ENCODE assay signal across 9 mouse cellular contexts in genomic region chr6:140856468-140857117, GRCm38 (mm10).
DNase-seq lines count a peak whose midpoint lies in the region; ATAC-seq and TF ChIP-seq lines count a peak whose summit lies in the region.
"Had no signal": no experiment of that assay in that cellular context is flagged by ENCODE, and none has a peak within 500 bp of the region (broad histone marks: within the 10 kb centered on the region; RNA-seq: fewer than 3 reads in every experiment).

No protein-coding gene starts in this region.

- intact Hi-C loops in gastrocnemius, postnatal 36 days (cut with DNase I) = loop anchor here (10.0 kb wide), 2 partner anchors 92 to 142 kb away; no protein-coding TSS in a partner anchor

- H3K27ac ChIP-seq in layer of hippocampus, adult 2 months = no peak overlapping the region
- peak overlapping the region; percentile 48; the same call in 1 of the 2 replicates for H3K27ac ChIP-seq in hindbrain, postnatal 0 days
- H3K27ac ChIP-seq in midbrain, postnatal 0 days (ENCODE audit: low read depth, low read length) = no peak overlapping the region
- H3K27ac ChIP-seq: liver, embryonic 14.5 days had no signal

- ATAC-seq in hindbrain, postnatal 0 days = peak; percentile 36
- no peak for ATAC-seq in midbrain, postnatal 0 days (ENCODE audit: low FRiP score)

- no peaks in the 10 kb centered on the region for H3K36me3 ChIP-seq in hindbrain, postnatal 0 days (ENCODE audit: insufficient read depth, low read length)
- H3K36me3 ChIP-seq in midbrain, postnatal 0 days (ENCODE audit: insufficient read depth, low read length) = no peaks in the 10 kb centered on the region

- DNase-seq in layer of hippocampus, adult 2 months (ENCODE audit: low spot score in 2 of 2) = no peak
- no peak for DNase-seq in layer of hippocampus, postnatal 10 days (ENCODE audit: low spot score in 2 of 2)
- peak; percentile 31 for DNase-seq in embryo, embryonic 11.5 days (ENCODE audit: low read depth, low spot score)
- DNase-seq in hindbrain, postnatal 0 days (ENCODE audit: low spot score) = peak; percentile 38
- no peak for DNase-seq in midbrain, postnatal 0 days (ENCODE audit: low spot score)
- DNase-seq in ovary, postnatal 10 days (ENCODE audit: low spot score) = no peak
- no peak for DNase-seq in gastrocnemius, postnatal 36 days
- DNase-seq in urinary bladder, adult 2 months (ENCODE audit: low spot score) = no peak

- peak overlapping the region; percentile 57 for H3K4me2 ChIP-seq in hindbrain, postnatal 0 days (ENCODE audit: low read depth, low read length)
- peak overlapping the region; percentile 47 for H3K4me2 ChIP-seq in midbrain, postnatal 0 days (ENCODE audit: low read depth, low read length, poor library complexity, severe bottlenecking)

- 13% methylated on average over 14 of the region's 14 CpGs for WGBS in hindbrain, postnatal 0 days
- 17% methylated on average over 14 of the region's 14 CpGs for WGBS in midbrain, postnatal 0 days

- H3K4me3 ChIP-seq in layer of hippocampus, adult 2 months = peak overlapping the region; percentile 19; the same call in 1 of the 2 replicates
- H3K4me3 ChIP-seq in hindbrain, postnatal 0 days (ENCODE audit: low read length) = peak overlapping the region; percentile 31
- H3K4me3 ChIP-seq in midbrain, postnatal 0 days (ENCODE audit: low read depth, low read length) = peak overlapping the region; percentile 26; the same call in 1 of the 2 replicates

- no peaks in the 10 kb centered on the region for H3K9me3 ChIP-seq in hindbrain, postnatal 0 days (ENCODE audit: low read length)
- H3K9me3 ChIP-seq in midbrain, postnatal 0 days (ENCODE audit: low read length) = no peaks in the 10 kb centered on the region

- no peak for TF ChIP-seq CTCF in layer of hippocampus, adult 2 months (conservative IDR thresholded peaks at IDR 0.05)
- no peak for TF ChIP-seq CTCF in hindbrain, postnatal 0 days (IDR thresholded peaks at IDR 0.05; ENCODE audit: low read depth)
- no peak for TF ChIP-seq CTCF in midbrain, postnatal 0 days (IDR thresholded peaks at IDR 0.05)

- H3K9ac ChIP-seq in hindbrain, postnatal 0 days (replicated peaks; ENCODE audit: low read length) = peak overlapping the region; percentile 21; the same call in 1 of the 2 replicates
- no peak overlapping the region for H3K9ac ChIP-seq in midbrain, postnatal 0 days (replicated peaks; ENCODE audit: low read length, poor library complexity, severe bottlenecking)
- H3K9ac ChIP-seq: liver, embryonic 14.5 days had no signal

- H3K4me1 ChIP-seq in hindbrain, postnatal 0 days (ENCODE audit: insufficient read depth, low read length) = 0 out of 2 replicates have a peak, but pooled peaks cover 8% of the 10 kb centered on the region
- peaks cover 7% of the 10 kb centered on the region; the same call in 1 of the 2 replicates for H3K4me1 ChIP-seq in midbrain, postnatal 0 days (ENCODE audit: insufficient read depth, low read length)

- no peaks in the 10 kb centered on the region for H3K27me3 ChIP-seq in hindbrain, postnatal 0 days (ENCODE audit: insufficient read depth, low read length)
- H3K27me3 ChIP-seq in midbrain, postnatal 0 days (ENCODE audit: insufficient read depth, low read length) = no peaks in the 10 kb centered on the region

Comparison
In these comparisons a context has a peak if more than half of its experiments do, and no peak if none do; other contexts are left out.
1. DNase-seq: peak in embryo, embryonic 11.5 days (single experiment) and hindbrain, postnatal 0 days (single experiment); none in layer of hippocampus, adult 2 months (0 of 2), layer of hippocampus, postnatal 10 days (0 of 2), midbrain, postnatal 0 days (single experiment), ovary, postnatal 10 days (single experiment), gastrocnemius, postnatal 36 days (0 of 2) and urinary bladder, adult 2 months (single experiment).
2. Peak in every context shown above with its lines, with median percentiles within 50 percentile points of each other: H3K4me3 ChIP-seq.